Mouse (Mus musculus): ENCODE measurements around the gene Vstm2l. TPM values are rescaled to one million over a fixed set of nuclear protein-coding genes. Genes with fewer than 3 reads are reported as not detected.

The Vstm2l gene
- polyA plus RNA-seq, 1 experiment from 2014 or later = 0.49 TPM

Other genes starting within 250 kb of the Vstm2l start
- 62.1 and 68.9 TPM in 2 replicates for gene Ctnnbl1, start 177.3 kb upstream of the Vstm2l start, polyA plus RNA-seq (2015; fragmentation: Nextera tagmentation; extraction: Ambion mirVana)
- 21.1 and 24.8 TPM in 2 replicates for gene Tti1, start 113.8 kb downstream of the Vstm2l start, polyA plus RNA-seq (2015; fragmentation: Nextera tagmentation; extraction: Ambion mirVana)
- 50.4 and 50.8 TPM in 2 replicates for gene Rprd1b, start 113.8 kb downstream of the Vstm2l start, polyA plus RNA-seq (2015; fragmentation: Nextera tagmentation; extraction: Ambion mirVana)
- gene Tgm2, start 231.8 kb downstream of the Vstm2l start, polyA plus RNA-seq (2015; fragmentation: Nextera tagmentation; extraction: Ambion mirVana) = 10.9 and 16.4 TPM in 2 replicates